Mouse (Mus musculus): ENCODE results near the gene Kctd5.

Kctd5 gene

DNA sequence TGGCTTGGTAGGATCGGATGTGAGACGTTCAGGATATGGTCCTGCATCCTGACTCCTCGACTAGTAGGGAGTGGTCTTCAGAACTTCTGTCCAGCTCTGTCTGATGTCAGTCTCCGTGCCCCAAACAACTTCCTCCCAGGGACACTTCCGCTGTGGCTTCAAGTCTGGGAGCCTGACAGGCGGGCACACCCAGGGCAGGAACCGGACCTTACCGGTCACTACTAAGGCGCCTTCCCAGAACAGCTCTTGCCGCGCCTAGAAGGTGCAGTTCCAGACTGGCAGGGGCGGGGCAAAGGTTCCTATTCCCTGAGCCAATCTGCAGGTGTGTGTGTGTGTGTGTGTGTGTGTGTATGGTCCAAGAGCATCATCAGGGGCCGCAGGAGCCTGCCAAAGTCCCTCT lies 35.9 kb downstream of the Kctd5 start:
- DNase-seq (ENCODE audit: low read depth, low spot score): no peak

GRCm38 (mm10) chr17:24036954-24037353 lies 36.3 kb downstream of the Kctd5 start:
- DNase-seq (ENCODE audit: low read depth, low spot score): no peak

DNA sequence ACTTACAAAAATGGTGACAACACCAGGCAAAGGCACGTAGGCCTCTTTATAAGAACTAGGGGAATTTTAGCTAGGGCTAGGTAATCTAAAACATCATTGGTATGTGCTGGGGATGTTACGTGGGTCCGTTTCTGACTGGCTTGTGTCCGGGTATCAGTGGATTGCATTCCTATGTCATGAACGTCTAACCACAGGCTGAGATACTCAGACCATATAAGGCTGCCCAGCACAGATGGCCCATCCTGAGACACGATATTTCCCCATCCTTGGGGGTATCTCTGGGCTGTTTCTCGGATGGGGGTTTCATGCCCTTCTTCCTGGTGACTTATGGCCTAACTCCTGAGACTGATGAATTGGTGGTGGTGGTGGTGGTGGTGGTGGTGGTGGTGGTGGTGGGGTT lies 38.2 kb downstream of the Kctd5 start:
- no peak for DNase-seq (ENCODE audit: low read depth, low spot score)

DNA sequence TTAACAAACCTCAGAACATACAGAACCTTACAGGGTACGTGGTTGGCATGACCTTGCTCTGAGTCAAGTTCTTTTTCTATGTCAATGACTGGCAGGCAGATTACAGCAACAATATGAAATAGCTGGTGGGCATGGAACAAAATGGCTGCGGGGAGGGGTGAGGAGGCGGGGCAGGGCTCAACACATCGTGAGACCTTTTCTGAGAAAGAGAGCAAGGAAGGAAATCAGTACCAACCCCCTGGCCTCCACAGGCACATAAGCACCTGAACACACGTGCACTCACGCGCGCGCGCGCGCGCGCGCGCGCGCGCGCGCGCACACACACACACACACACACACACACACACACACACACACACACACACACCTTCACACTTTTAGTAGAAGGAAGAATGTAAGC lies 42.7 kb downstream of the Kctd5 start:
- DNase-seq (ENCODE audit: low read depth, low spot score): no peak

- no peak for DNase-seq (ENCODE audit: low read depth, low spot score)
These were observed 43.8 kb downstream of the Kctd5 start for GRCm38 (mm10) chr17:24029477-24029876.

GRCm38 (mm10) chr17:24021375-24022199 lies 51.7 kb downstream of the Kctd5 start:
- no peak for DNase-seq (ENCODE audit: low read depth, low spot score)

DNA sequence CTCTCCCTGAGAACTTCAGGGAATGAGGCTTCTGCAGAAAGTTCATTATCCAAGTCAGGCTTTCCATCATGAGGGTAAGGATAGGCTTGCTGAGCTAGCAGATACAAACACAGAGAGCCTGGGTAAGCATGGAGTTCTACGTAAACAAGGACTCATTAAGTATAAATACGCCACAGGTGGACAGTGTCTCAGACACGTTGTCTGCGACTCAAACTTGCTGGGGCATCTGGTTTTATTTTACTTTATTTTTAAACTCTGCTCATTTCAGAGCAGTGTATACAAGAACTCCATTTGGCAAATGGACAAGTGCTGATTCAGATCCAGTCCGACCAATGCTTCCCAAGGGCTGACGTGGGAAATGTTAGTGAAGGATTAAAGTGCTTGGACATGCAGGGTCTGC lies 52.6 kb downstream of the Kctd5 start:
- no peak for DNase-seq (ENCODE audit: low read depth, low spot score)

GRCm38 (mm10) chr17:24015727-24016126 lies 57.6 kb downstream of the Kctd5 start:
- peak; percentile 55 for DNase-seq (ENCODE audit: low read depth, low spot score)

GRCm38 (mm10) chr17:24014433-24014965 lies 58.8 kb downstream of the Kctd5 start:
- no peak for DNase-seq (ENCODE audit: low read depth, low spot score)

- DNase-seq (ENCODE audit: low read depth, low spot score): no peak
These were observed 60.4 kb downstream of the Kctd5 start for GRCm38 (mm10) chr17:24012921-24013320.

- no peak for DNase-seq (ENCODE audit: low read depth, low spot score)
These were observed 63.7 kb downstream of the Kctd5 start for GRCm38 (mm10) chr17:24009617-24010016.

- DNase-seq (ENCODE audit: low read depth, low spot score): no peak
These were observed 65.2 kb downstream of the Kctd5 start for GRCm38 (mm10) chr17:24008105-24008504.

DNA sequence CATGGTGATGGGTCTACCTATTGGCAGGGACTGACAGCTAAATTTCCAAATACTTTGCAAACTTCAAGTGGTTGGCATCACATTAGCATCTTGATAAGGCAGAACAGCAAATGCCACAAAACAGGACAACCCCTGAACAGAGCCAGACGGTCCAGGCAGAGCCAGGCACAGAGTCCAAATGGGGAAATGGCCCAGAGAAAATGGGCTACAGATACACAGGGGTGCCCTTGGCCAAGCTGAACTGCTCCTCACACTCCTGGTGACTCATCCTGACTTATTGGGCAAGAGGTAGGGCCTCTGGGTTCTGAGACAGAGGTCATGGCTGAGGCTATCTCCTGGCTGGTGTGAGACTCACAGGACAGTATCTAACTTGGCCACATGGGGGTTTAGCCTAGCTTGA lies 65.9 kb downstream of the Kctd5 start:
- DNase-seq (ENCODE audit: low read depth, low spot score): no peak

GRCm38 (mm10) chr17:24006930-24007329 lies 66.4 kb downstream of the Kctd5 start:
- DNase-seq (ENCODE audit: low read depth, low spot score): no peak

DNA sequence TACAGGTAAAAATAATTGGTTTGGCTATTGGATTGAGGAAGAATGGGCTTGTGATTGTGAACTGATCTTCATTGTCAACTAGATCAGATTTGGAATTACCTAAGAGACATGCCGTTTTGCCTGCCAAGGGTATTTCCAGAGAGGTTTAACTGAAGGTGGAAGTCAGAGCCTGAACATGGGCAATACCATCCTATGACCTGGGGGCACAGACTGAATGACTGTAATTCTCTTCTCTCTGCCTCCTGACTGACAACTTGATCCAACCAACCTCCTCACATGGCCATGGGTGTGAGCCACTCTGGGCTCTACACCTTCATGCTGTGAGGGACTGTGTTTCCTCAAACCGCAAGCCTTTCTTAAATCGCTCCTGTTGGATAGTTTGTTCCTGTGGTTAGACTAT lies 68.2 kb downstream of the Kctd5 start:
- DNase-seq (ENCODE audit: low read depth, low spot score): no peak

DNA sequence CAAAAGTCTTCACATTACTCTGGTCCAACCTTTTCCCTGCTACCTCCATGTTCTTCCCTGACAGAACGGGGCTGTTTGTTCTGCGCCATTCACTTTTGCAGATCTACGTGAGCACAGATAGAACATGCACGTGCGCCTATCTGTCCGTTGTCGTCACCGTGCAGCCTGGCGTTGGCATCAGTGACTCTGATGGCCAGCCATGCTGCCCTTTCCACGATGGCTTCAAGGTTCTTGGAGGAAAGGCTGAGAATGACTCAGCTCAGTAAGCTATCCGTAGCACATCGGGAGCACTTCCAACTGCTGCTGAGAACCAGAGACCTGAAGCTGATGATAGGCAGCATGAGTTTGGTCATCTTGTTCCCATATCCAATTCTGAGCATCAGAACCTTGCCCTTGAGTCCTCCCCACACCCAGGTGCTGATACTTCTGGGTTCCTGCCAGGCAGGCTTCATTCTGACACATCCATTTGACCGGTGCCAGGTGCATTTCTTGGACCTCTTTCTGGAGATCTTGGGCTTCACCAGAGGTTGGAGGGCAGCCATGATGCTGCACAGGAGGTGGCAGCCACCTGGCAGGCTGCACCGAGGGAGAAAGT lies 69.1 kb downstream of the Kctd5 start:
- no peak for DNase-seq (ENCODE audit: low read depth, low spot score)

DNA sequence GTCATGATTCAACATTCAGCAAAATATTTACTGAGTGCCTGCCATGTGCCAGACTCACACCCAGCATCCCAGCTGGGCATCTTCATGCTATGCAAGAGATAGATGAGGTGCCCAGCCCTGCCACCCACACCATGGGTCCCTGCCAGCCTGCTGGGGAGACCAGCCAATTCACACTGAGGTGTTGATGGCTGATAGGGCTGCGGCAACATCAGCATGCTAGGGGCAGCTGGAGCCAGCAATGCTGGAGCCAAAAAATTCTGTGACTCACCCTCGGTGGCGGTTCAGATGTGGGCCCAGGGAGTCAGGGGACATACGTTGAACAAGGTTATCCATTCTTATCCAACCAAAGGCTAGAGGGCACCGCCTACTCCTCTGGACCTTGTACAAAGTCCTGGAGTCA lies 72.9 kb downstream of the Kctd5 start:
- no peak for DNase-seq (ENCODE audit: low read depth, low spot score)

DNA sequence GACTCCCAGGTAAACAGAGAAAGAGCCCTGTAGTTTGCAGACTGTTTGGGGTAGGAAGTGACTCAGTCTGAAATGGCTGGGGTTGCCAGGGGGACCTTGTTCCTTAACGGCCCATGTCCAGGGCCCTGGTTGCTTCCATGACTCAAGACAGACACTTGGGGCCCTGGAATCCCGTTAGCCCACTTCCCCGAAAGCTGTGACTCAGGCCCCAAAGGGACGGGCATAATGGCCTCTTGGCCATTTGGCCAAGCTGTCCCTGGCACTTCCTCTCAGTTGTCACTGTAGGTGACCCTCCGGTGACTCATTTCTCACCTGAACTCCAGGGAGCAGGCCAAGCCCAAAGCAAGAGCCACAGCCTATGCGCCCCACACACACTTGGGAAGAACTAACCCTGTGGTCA lies 74.9 kb downstream of the Kctd5 start:
- no peak for DNase-seq (ENCODE audit: low read depth, low spot score)

DNA sequence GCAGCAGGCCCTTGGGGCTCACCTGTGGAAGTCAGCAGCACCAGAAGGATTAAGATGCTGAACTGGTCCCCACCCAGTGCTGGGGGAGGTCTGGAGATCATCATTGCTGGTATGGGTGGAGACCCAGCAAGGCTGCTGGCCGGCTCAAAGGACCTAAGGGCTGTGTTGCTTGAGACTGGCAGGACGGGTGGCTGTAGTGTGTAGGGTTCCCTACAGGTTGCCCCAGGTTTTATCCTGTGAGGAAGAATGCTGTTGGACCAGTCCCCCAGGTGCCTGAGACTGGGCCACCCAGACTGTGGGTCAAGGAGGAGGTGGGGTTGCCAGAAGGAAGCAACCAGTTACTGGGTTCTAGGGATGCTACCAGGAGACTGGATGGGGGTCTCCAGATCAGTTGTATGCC lies 75.4 kb downstream of the Kctd5 start, which contains the start of gene Prss22:
TSS of gene Prss22 (minus strand) at position 200 of the 400 bp plus-strand sequence.
- DNase-seq (ENCODE audit: low read depth, low spot score): no peak
